Mouse (Mus musculus): Measurements from ENCODE around the gene Chst2. TPM values are rescaled to one million over a fixed set of nuclear protein-coding genes. Genes with fewer than 3 reads are reported as not detected.

The Chst2 gene
- polyA plus RNA-seq (2017; shearing (Covaris generic)) = 1.7 TPM

DNA sequence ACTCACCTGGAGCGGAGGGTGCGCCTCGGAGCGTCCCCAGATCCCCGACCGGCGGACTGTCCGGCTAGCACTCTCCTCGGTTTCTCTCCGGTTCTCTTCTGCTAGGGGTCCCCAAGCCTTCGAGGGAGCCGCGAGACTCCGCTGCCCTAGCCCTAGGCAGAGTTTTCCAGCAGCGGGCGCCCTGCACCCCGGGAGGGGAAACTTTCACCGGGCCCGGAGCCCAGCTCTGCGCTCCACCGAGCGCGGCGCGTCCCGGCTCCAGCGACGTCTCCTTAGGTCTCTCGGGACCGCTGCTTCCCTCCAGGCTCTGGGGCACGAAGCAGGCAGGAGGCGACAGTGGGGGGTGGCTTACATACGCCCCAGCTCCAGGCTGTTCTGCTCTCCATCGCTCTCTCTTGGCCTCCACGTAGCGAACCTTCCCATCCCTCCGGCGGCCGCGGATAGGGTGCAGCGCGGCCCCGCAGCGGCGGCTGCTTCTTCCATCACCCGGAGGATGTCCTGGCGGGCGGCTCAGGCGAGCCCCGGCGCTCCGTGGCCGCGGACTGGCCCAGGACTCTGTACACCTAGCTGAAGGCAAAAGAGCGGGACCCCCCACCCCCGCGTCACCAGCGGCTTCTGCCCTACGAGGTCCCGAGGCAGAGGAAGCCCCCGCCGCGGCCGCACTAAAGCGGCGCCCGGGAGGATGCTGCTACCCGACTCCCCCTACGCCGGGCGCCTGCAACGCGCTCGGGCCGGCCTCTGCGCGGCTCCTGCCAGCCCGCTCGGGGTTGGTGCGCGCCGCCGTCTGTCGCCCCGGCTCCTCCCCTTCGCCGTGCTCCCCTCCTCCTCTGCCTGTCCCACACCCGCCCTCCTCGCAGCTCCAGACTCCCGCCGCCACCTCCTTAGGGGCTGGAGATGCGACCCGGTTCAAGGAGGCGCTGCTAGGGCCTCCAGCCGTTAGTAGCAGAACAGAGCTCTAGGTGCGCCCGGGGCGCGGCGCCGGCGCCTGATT is at the start of gene Chst2:
Gene Chst2, minus strand, starts transcription at position 152 of the 991 bp plus-strand sequence.

Other genes starting within 250 kb of the Chst2 start
- gene U2surp, start 105.3 kb upstream of the Chst2 start, polyA plus RNA-seq (2017; shearing (Covaris generic)) = 149 TPM
- not detected for gene Paqr9, start 152.9 kb upstream of the Chst2 start, polyA plus RNA-seq (2017; shearing (Covaris generic))
- 0.26 TPM for gene Pcolce2, start 230.9 kb upstream of the Chst2 start, polyA plus RNA-seq (2017; shearing (Covaris generic))